Mouse (Mus musculus) thymus, postnatal 14 days (tissue): ENCODE results near the gene Gnaz.

Experiments used
- DNase-seq: peaks from one replicate; pipeline ENCODE4 v3.0.0; 2021

Gene Gnaz

GRCm38 (mm10) chr10:74966850-74967451, at the start of gene Gnaz:
Gene Gnaz, plus strand, starts transcription at chr10:74967177.
- peak; percentile 95 for DNase-seq

- DNase-seq: no peak
Measured at GRCm38 (mm10) chr10:74919277-74919676, 47.7 kb upstream of the Gnaz start.

GRCm38 (mm10) chr10:74920853-74921567, 46.0 kb upstream of the Gnaz start:
- DNase-seq: peak; percentile 67

- DNase-seq: no peak
Measured at GRCm38 (mm10) chr10:74921614-74922013, 45.4 kb upstream of the Gnaz start.

GRCm38 (mm10) chr10:74922763-74923162, 44.2 kb upstream of the Gnaz start:
- peak; percentile 25 for DNase-seq

GRCm38 (mm10) chr10:74924274-74924673, 42.7 kb upstream of the Gnaz start:
- DNase-seq: no peak

GRCm38 (mm10) chr10:74925324-74925723, 41.7 kb upstream of the Gnaz start:
- DNase-seq: peak; percentile 60

GRCm38 (mm10) chr10:74928276-74928675, 38.7 kb upstream of the Gnaz start:
- no peak for DNase-seq

GRCm38 (mm10) chr10:74929578-74929977, 37.4 kb upstream of the Gnaz start:
- DNase-seq: peak; percentile 43

GRCm38 (mm10) chr10:74930541-74930940, 36.4 kb upstream of the Gnaz start:
- no peak for DNase-seq

GRCm38 (mm10) chr10:74931631-74932030, 35.3 kb upstream of the Gnaz start:
- DNase-seq: no peak

GRCm38 (mm10) chr10:74932487-74932886, 34.5 kb upstream of the Gnaz start:
- DNase-seq: no peak

GRCm38 (mm10) chr10:74933548-74934190, 33.3 kb upstream of the Gnaz start:
- no peak for DNase-seq

- no peak for DNase-seq
Measured at GRCm38 (mm10) chr10:74934521-74934920, 32.5 kb upstream of the Gnaz start.

GRCm38 (mm10) chr10:74935016-74935415, 32.0 kb upstream of the Gnaz start:
- DNase-seq: no peak

- DNase-seq: no peak
Measured at GRCm38 (mm10) chr10:74937003-74937790, 29.8 kb upstream of the Gnaz start.

- DNase-seq: no peak
Measured at GRCm38 (mm10) chr10:74938410-74938809, 28.6 kb upstream of the Gnaz start.

- DNase-seq: no peak
Measured at GRCm38 (mm10) chr10:74939300-74939699, 27.7 kb upstream of the Gnaz start.

GRCm38 (mm10) chr10:74940795-74941194, 26.2 kb upstream of the Gnaz start:
- DNase-seq: no peak

- DNase-seq: no peak
Measured at GRCm38 (mm10) chr10:74952830-74953443, 14.0 kb upstream of the Gnaz start.

GRCm38 (mm10) chr10:74964380-74964779, 2.6 kb upstream of the Gnaz start:
- no peak for DNase-seq

- no peak for DNase-seq
Measured at GRCm38 (mm10) chr10:74967651-74968267, 782 bp downstream of the Gnaz start.
